Mouse (Mus musculus) small intestine, adult 2 months (tissue): Measurements from ENCODE around the gene Rsph14.

Source experiments
- CTCF ChIP-seq: fragments of 200-500 bp; IDR thresholded peaks from 2 replicates; pipeline ENCODE4 v1.5.1; 2012; ENCODE audit warnings: low read depth, mild to moderate bottlenecking, control low read depth, inconsistent platforms, low read length, moderate library complexity, mixed read lengths; ENCODE audit not compliant: insufficient replicate concordance, insufficient read length; ENCODE audit errors: extremely low read depth
- POLR2A ChIP-seq: fragments of 200-500 bp; IDR thresholded peaks from 2 replicates; pipeline ENCODE4 v1.6.1; 2012; ENCODE audit warnings: low read depth, mild to moderate bottlenecking, control low read depth, inconsistent platforms, low read length, moderate library complexity

- TF ChIP-seq CTCF (no peak), POLR2A (no peak)
Observed at GRCm38 (mm10) chr10:75016481-75016880, 15.9 kb downstream of the Rsph14 start.
